Mouse (Mus musculus): ENCODE results near the gene Ano8. TPM values are rescaled to one million over a fixed set of nuclear protein-coding genes. Genes with fewer than 3 reads are reported as not detected.
"Not testable (repeated sequence)": the region's sequence is repeated elsewhere in the genome, so short reads cannot be mapped to it uniquely, and the experiment has no call there.

Ano8 gene
- total RNA-seq, 4 experiments from 2014 or later, result 14.1 to 17.3 (median 16.1) TPM

GRCm38 (mm10) chr8:71445096-71445495 lies 40.7 kb downstream of the Ano8 start:
- no peak for DNase-seq (ENCODE audit: low spot score)

DNA sequence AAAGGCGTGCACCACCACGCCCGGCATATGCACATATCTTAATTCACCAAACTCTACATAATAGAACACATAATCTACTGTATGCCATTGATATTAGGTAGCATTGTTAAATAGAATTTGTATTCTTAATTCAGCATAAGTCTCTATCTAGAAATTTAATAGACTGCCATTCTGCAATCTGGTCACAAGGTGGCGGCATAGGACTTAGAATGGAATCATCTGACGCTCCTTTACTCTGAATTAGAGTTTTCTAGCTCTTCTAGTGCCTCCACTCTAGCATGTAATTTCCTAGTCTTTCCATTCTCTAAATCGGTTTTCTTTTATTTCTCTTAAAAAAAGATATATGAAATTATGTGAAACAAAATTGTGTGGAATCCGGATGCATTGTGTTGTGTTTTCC lies 44.4 kb downstream of the Ano8 start:
- DNase-seq (ENCODE audit: low spot score), result peak; percentile 54

- DNase-seq (ENCODE audit: low spot score), result no peak
These were observed 48.7 kb downstream of the Ano8 start for GRCm38 (mm10) chr8:71437041-71437440.

GRCm38 (mm10) chr8:71432935-71433334 lies 52.8 kb downstream of the Ano8 start:
- not testable (repeated sequence) for DNase-seq (ENCODE audit: low spot score)

Other genes with a start within 250 kb of the Ano8 start
- 10 to 100 TPM; 22.8 to 27.1 (median 24.2) TPM for gene Myo9b, start 213.2 kb downstream of the Ano8 start, total RNA-seq (2022)
- gene Haus8, start 213.0 kb downstream of the Ano8 start, total RNA-seq (2022), result 10 to 100 TPM; 21.9 to 30.3 (median 26.9) TPM
- gene Use1, start 119.1 kb downstream of the Ano8 start, total RNA-seq (2022), result 100 to 1,000 TPM; 176 to 184 (median 181) TPM
- gene Ocel1, start 114.7 kb downstream of the Ano8 start, total RNA-seq (2022), result 10 to 100 TPM; 11.2 to 15.0 (median 13.9) TPM
- 10 to 100 TPM; 44.3 to 52.2 (median 46.2) TPM for gene Nr2f6, start 104.0 kb downstream of the Ano8 start, total RNA-seq (2022)
- gene Ushbp1, start 90.2 kb downstream of the Ano8 start, total RNA-seq (2022), result 10 to 100 TPM; 20.8 to 33.7 (median 22.0) TPM
- gene Babam1, start 89.1 kb downstream of the Ano8 start, total RNA-seq (2022), result 10 to 100 TPM; 70.0 to 72.7 (median 71.3) TPM
- under 1 TPM in 1 of 4 experiments, not detected in 3; 0.11 TPM for gene Ankle1, start 80.0 kb downstream of the Ano8 start, total RNA-seq (2022)
- gene Abhd8, start 22.3 kb downstream of the Ano8 start, total RNA-seq (2022), result 10 to 100 TPM; 21.4 to 29.6 (median 24.8) TPM
- 100 to 1,000 TPM; 114 to 128 (median 119) TPM for gene Mrpl34, start 21.0 kb downstream of the Ano8 start, total RNA-seq (2022)
- 10 to 100 TPM; 31.0 to 37.7 (median 33.8) TPM for gene Dda1, start 16.8 kb downstream of the Ano8 start, total RNA-seq (2022)
- 10 to 100 TPM; 17.5 to 22.2 (median 19.0) TPM for gene Gtpbp3, start 2.1 kb upstream of the Ano8 start, total RNA-seq (2022)
- 10 to 100 TPM; 23.8 to 29.1 (median 27.0) TPM for gene Plvap, start 25.8 kb upstream of the Ano8 start, total RNA-seq (2022)
- gene Ccdc194, start 39.7 kb upstream of the Ano8 start, total RNA-seq (2022), result not detected
- 10 to 100 TPM; 13.5 to 18.7 (median 14.2) TPM for gene Bst2, start 51.5 kb upstream of the Ano8 start, total RNA-seq (2022)
- 10 to 100 TPM; 28.8 to 31.5 (median 29.1) TPM for gene Mvb12a, start 57.0 kb upstream of the Ano8 start, total RNA-seq (2022)
- gene Tmem221, start 72.9 kb upstream of the Ano8 start, total RNA-seq (2022), result under 1 TPM in 2 of 4 experiments, not detected in 2; 0.16 to 0.25 TPM
- gene Nxnl1, start 80.6 kb upstream of the Ano8 start, total RNA-seq (2022), result under 1 TPM in 2 of 4 experiments, not detected in 2; 0.14 to 0.19 TPM
- gene Slc27a1, start 82.9 kb upstream of the Ano8 start, total RNA-seq (2022), result 100 to 1,000 TPM; 192 to 237 (median 204) TPM
- 10 to 100 TPM; 57.7 to 65.1 (median 62.6) TPM for gene Pgls, start 106.2 kb upstream of the Ano8 start, total RNA-seq (2022)
- gene Fam129c, start 111.7 kb upstream of the Ano8 start, total RNA-seq (2022), result 1 to 10 TPM; 1.1 to 1.4 (median 1.2) TPM
- gene Colgalt1, start 125.0 kb upstream of the Ano8 start, total RNA-seq (2022), result 10 to 100 TPM; 38.4 to 41.5 (median 39.9) TPM
- gene Unc13a, start 185.8 kb upstream of the Ano8 start, total RNA-seq (2022), result 1 to 10 TPM in 1 of 4 experiments, under 1 TPM in 3; 0.49 to 1.4 (median 0.57) TPM
- gene Jak3, start 190.3 kb upstream of the Ano8 start, total RNA-seq (2022), result 10 to 100 TPM in 1 of 4 experiments, 1 to 10 TPM in 3; 6.4 to 10.3 (median 7.6) TPM
- gene Insl3, start 203.3 kb upstream of the Ano8 start, total RNA-seq (2022), result 1 to 10 TPM; 2.2 to 4.6 (median 2.5) TPM
- gene B3gnt3, start 215.8 kb upstream of the Ano8 start, total RNA-seq (2022), result 1 to 10 TPM; 4.0 to 6.9 (median 5.3) TPM
- 1 to 10 TPM in 1 of 4 experiments, under 1 TPM in 3; 0.14 to 1.5 (median 0.68) TPM for gene Fcho1, start 239.8 kb upstream of the Ano8 start, total RNA-seq (2022)

Data from heart, adult 8-10 months (tissue).